Mouse (Mus musculus) retina, adult 2 months (tissue): ENCODE measurements around the gene Defb25.
A peak's percentile ranks its signal among the peaks of the same experiment; 100 is the strongest.
"Not testable (repeated sequence)": the region's sequence is repeated elsewhere in the genome, so short reads cannot be mapped to it uniquely, and the experiment has no call there.

Experiments
- DNase-seq: peaks from one replicate; pipeline ENCODE4 v3.0.0-alpha.2; 2012; ENCODE audit warnings: low read depth, low spot score

The Defb25 gene

GRCm38 (mm10) chr2:152622953-152623352 lies at the start of gene Defb25:
Defb25 (minus strand) TSS chr2:152623053.
- DNase-seq, result no peak

GRCm38 (mm10) chr2:152672166-152672565 lies 49.3 kb upstream of the Defb25 start:
- DNase-seq, result no peak

- DNase-seq, result no peak
Measured at GRCm38 (mm10) chr2:152671642-152671999, 48.8 kb upstream of the Defb25 start.

- no peak for DNase-seq
Measured at GRCm38 (mm10) chr2:152670983-152671641, 48.3 kb upstream of the Defb25 start.

GRCm38 (mm10) chr2:152669639-152670484 lies 47.0 kb upstream of the Defb25 start:
- DNase-seq, result no peak

GRCm38 (mm10) chr2:152669256-152669638 lies 46.4 kb upstream of the Defb25 start, which contains the start of gene H13:
H13 (plus strand) TSS chr2:152669461.
- peak; percentile 85 for DNase-seq

GRCm38 (mm10) chr2:152666191-152666590 lies 43.3 kb upstream of the Defb25 start:
- DNase-seq, result not testable (repeated sequence)

- DNase-seq, result no peak
Measured at GRCm38 (mm10) chr2:152661163-152661562, 38.3 kb upstream of the Defb25 start.

GRCm38 (mm10) chr2:152657398-152657797 lies 34.5 kb upstream of the Defb25 start:
- no peak for DNase-seq

- no peak for DNase-seq
Measured at GRCm38 (mm10) chr2:152653874-152654715, 31.2 kb upstream of the Defb25 start.

GRCm38 (mm10) chr2:152652901-152653620 lies 30.2 kb upstream of the Defb25 start:
- DNase-seq, result no peak

- no peak for DNase-seq
Measured at GRCm38 (mm10) chr2:152639406-152640113, 16.7 kb upstream of the Defb25 start.

GRCm38 (mm10) chr2:152638865-152639264 lies 16.0 kb upstream of the Defb25 start:
- DNase-seq, result no peak

- no peak for DNase-seq
Measured at GRCm38 (mm10) chr2:152637381-152637780, 14.5 kb upstream of the Defb25 start.

- no peak for DNase-seq
Measured at GRCm38 (mm10) chr2:152637006-152637322, 14.1 kb upstream of the Defb25 start.

GRCm38 (mm10) chr2:152636246-152637005 lies 13.6 kb upstream of the Defb25 start:
- no peak for DNase-seq

- DNase-seq, result no peak
Measured at GRCm38 (mm10) chr2:152634311-152634710, 11.5 kb upstream of the Defb25 start.

- no peak for DNase-seq
Measured at GRCm38 (mm10) chr2:152633334-152633733, 10.5 kb upstream of the Defb25 start.

- no peak for DNase-seq
Measured at GRCm38 (mm10) chr2:152629904-152630303, 7.1 kb upstream of the Defb25 start.

GRCm38 (mm10) chr2:152629239-152629638 lies 6.4 kb upstream of the Defb25 start:
- DNase-seq, result no peak
